Mouse (Mus musculus) C2C12 (cell line): ENCODE results near the gene Mecom.

Experiments used
- CEBPB ChIP-seq: IDR thresholded peaks from one replicate; pipeline ENCODE4 v1.6.1; 2011; ENCODE audit warnings: low read depth, mild to moderate bottlenecking, control low read depth, moderate library complexity
- CTCF ChIP-seq: IDR thresholded peaks from one replicate; pipeline ENCODE4 v1.5.1; 2011; ENCODE audit not compliant: control insufficient read depth, insufficient read depth, insufficient read length
- MAX ChIP-seq: IDR thresholded peaks from one replicate; pipeline ENCODE4 v1.6.1; 2011; ENCODE audit warnings: mild to moderate bottlenecking, control low read depth

DNA sequence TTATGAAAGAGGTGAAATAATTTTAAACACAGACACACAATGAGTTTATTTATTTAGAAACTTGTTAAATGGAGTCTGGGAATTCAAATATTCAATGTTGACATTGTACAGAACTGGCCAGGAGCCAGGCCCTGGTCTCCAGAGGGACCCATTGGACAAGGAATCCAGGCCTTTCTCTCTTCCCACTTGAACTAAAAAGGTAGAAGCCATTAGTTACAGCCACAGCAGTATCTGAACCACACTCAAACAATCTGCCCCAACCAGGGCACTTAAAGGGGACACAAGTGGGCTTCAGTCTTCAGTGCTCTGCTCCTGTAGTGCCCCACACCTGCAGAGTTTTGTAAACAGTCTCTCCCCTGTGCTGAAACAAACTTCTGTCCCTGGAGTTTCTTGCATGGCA, 44.0 kb downstream of the Mecom start:
- TF ChIP-seq CTCF (no peak), MAX (no peak), CEBPB (no peak)
